Comparison of ENCODE assay signal across 9 mouse cellular contexts in the genomic region with DNA sequence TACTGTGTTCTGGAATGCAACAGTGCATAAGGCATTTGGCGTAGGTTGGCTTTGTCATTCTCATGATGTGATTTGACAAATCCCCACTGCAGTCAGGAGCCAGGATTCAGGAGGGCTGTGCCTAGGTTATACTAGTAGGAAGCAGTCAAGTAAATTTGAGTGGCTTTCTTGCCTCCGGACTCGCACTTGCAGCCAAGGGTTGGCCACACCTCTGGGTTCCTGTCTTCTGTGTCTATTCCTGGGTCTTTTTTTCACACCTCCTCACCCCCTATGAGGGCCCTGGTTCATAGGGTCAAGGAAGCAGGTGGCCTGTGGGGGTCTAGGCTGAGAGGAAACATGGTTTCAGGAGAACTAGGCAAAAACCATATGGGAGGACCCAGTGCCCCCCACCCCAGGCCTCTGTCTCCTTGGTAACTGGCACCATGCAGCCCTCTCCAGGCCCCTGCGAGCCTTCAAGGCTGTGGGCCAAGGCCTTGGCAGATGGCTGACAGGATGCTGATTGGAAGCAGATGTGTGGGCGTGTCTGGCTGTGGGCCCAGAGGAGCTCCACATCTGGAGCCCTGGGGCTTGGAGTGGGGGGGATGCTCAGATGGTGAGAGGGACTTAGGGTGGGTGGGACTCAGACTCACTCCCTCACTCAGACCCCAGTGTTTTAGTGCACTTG.
DNase-seq lines count a peak whose midpoint lies in the region; ATAC-seq and TF ChIP-seq lines count a peak whose summit lies in the region.
"Had no signal": no experiment of that assay in that cellular context is flagged by ENCODE, and none has a peak within 500 bp of the region (broad histone marks: within the 10 kb centered on the region; RNA-seq: fewer than 3 reads in every experiment).

No protein-coding gene starts in this region.

- WGBS in heart, embryonic 13.5 days, result 28% methylated on average over 5 of the region's 5 CpGs
- WGBS in kidney, embryonic 14.5 days, result 45% methylated on average over 5 of the region's 5 CpGs
- 22% methylated on average over 5 of the region's 5 CpGs for WGBS in thymus, adult 2 months

- peak overlapping the region; percentile 39 for H3K27ac ChIP-seq in embryonic fibroblast, embryonic 13.5 days (ENCODE audit: insufficient read depth, low read length)
- peak overlapping the region; percentile 82 for H3K27ac ChIP-seq in heart, embryonic 13.5 days (replicated peaks)
- H3K27ac ChIP-seq in kidney, embryonic 14.5 days (ENCODE audit: low read depth, low read length), result peak overlapping the region; percentile 17; the same call in 1 of the 2 replicates
- H3K27ac ChIP-seq in thymus, adult 2 months (ENCODE audit: control insufficient read depth, insufficient read depth, low read length), result no peak overlapping the region; the same call in 1 of the 2 replicates

- no peaks in the 10 kb centered on the region for H3K9me3 ChIP-seq in heart, embryonic 13.5 days
- no peaks in the 10 kb centered on the region for H3K9me3 ChIP-seq in kidney, embryonic 14.5 days (ENCODE audit: control insufficient read depth, low read length)

- no peak for TF ChIP-seq CTCF in embryonic fibroblast, embryonic 13.5 days (IDR thresholded peaks at IDR 0.05; ENCODE audit: borderline replicate concordance, insufficient read depth, low read length)
- TF ChIP-seq CTCF in thymus, adult 2 months (IDR thresholded peaks at IDR 0.05; ENCODE audit: borderline replicate concordance, control insufficient read depth, extremely low read depth, insufficient read depth, low read length, poor library complexity), result no peak

- peak; percentile 72 to 84 for DNase-seq in cerebellum, postnatal 10 days
- DNase-seq in cerebellum, adult 11 months, result no peak
- DNase-seq in mesoderm, embryonic 11.5 days (ENCODE audit: low read depth, low spot score), result peak; percentile 85
- peak; percentile 40 for DNase-seq in thymus, adult 2 months
- DNase-seq in left cerebral cortex, adult 8-10 months (ENCODE audit: low spot score in 2 of 2), result no peak

- H3K4me2 ChIP-seq in heart, embryonic 13.5 days, result no peak overlapping the region
- H3K4me2 ChIP-seq in kidney, embryonic 14.5 days (replicated peaks; ENCODE audit: low read depth, low read length), result no peak overlapping the region

- no peak for TF ChIP-seq POLR2A in embryonic fibroblast, embryonic 13.5 days (IDR thresholded peaks at IDR 0.05; ENCODE audit: low read depth, low read length)
- TF ChIP-seq POLR2A in thymus, adult 2 months (IDR thresholded peaks at IDR 0.05; ENCODE audit: control insufficient read depth, extremely low read depth, insufficient read depth, low read length, poor library complexity), result no peak

- peak; percentile 18; the same call in 1 of the 2 replicates for ATAC-seq in heart, embryonic 13.5 days (ENCODE audit: extremely low read depth, insufficient number of reproducible peaks, low FRiP score, low TSS enrichment)
- ATAC-seq in kidney, embryonic 14.5 days (ENCODE audit: low FRiP score, low TSS enrichment), result peak; percentile 85

- H3K9ac ChIP-seq in heart, embryonic 13.5 days, result no peak overlapping the region
- no peak overlapping the region for H3K9ac ChIP-seq in kidney, embryonic 14.5 days (ENCODE audit: low read depth, low read length)

- H3K36me3 ChIP-seq in heart, embryonic 13.5 days, result no peaks in the 10 kb centered on the region
- no peaks in the 10 kb centered on the region for H3K36me3 ChIP-seq in kidney, embryonic 14.5 days (ENCODE audit: control insufficient read depth, insufficient read depth, low read length)
- H3K36me3 ChIP-seq in thymus, adult 2 months (ENCODE audit: control insufficient read depth, insufficient read depth, low read length), result no peaks in the 10 kb centered on the region

- H3K4me1 ChIP-seq in embryonic fibroblast, embryonic 13.5 days (ENCODE audit: control insufficient read depth, insufficient read depth, low read length), result peaks cover 23% of the 10 kb centered on the region
- peaks cover 47% of the 10 kb centered on the region for H3K4me1 ChIP-seq in heart, embryonic 13.5 days
- peaks cover 22% of the 10 kb centered on the region; the same call in 1 of the 2 replicates for H3K4me1 ChIP-seq in kidney, embryonic 14.5 days (ENCODE audit: control insufficient read depth, insufficient read depth, low read length)
- peaks cover 48% of the 10 kb centered on the region for H3K4me1 ChIP-seq in thymus, adult 2 months (replicated peaks; ENCODE audit: control insufficient read depth, insufficient read depth, low read length)

- no peaks in the 10 kb centered on the region for H3K27me3 ChIP-seq in heart, embryonic 13.5 days (replicated peaks)
- H3K27me3 ChIP-seq in kidney, embryonic 14.5 days (ENCODE audit: control insufficient read depth, insufficient read depth, low read length), result no peaks in the 10 kb centered on the region
- no peaks in the 10 kb centered on the region for H3K27me3 ChIP-seq in thymus, adult 2 months (ENCODE audit: control insufficient read depth, insufficient read depth, low read length)

- no peak overlapping the region for H3K4me3 ChIP-seq in embryonic fibroblast, embryonic 13.5 days (ENCODE audit: insufficient read depth, low read length)
- H3K4me3 ChIP-seq in heart, embryonic 13.5 days, result no peak overlapping the region
- H3K4me3 ChIP-seq in kidney, embryonic 14.5 days (ENCODE audit: low read length), result no peak overlapping the region
- no peak overlapping the region for H3K4me3 ChIP-seq in thymus, adult 2 months (ENCODE audit: control insufficient read depth, insufficient read depth, low read length)
- H3K4me3 ChIP-seq: erythroblast, embryonic 14.5 days had no signal

Comparison
In these comparisons a context has a peak if more than half of its experiments do, and no peak if none do; other contexts are left out.
1. DNase-seq: peak in cerebellum, postnatal 10 days (2 of 2), mesoderm, embryonic 11.5 days (single experiment) and thymus, adult 2 months (single experiment); none in cerebellum, adult 11 months (single experiment) and left cerebral cortex, adult 8-10 months (0 of 2).